Mouse (Mus musculus) NIH3T3 (cell line): ENCODE measurements at regions not wholly inside any gene's neighbourhood (a gene's known extent, or its start where the extent isn't known, plus 50 kb on each side); places are given as distances from the start of the nearest gene placed in this dataset.

ENCODE experiments used
- DNase-seq: peaks from one replicate; pipeline ENCODE4 v3.0.0-alpha.2; 2012; ENCODE audit warnings: low read depth

- peak; percentile 69 for DNase-seq
These were observed 277.3 kb upstream of the Nr2f2 start for GRCm38 (mm10) chr7:70643694-70644301.

GRCm38 (mm10) chr7:70643055-70643454 lies 276.5 kb upstream of the Nr2f2 start:
- no peak for DNase-seq

GRCm38 (mm10) chr7:70641217-70641616 lies 274.7 kb upstream of the Nr2f2 start:
- DNase-seq, result no peak

GRCm38 (mm10) chr7:70640574-70640973 lies 274.0 kb upstream of the Nr2f2 start:
- DNase-seq, result no peak

GRCm38 (mm10) chr7:70638161-70638560 lies 271.6 kb upstream of the Nr2f2 start:
- peak; percentile 68 for DNase-seq

GRCm38 (mm10) chr7:70634016-70634415 lies 267.5 kb upstream of the Nr2f2 start:
- DNase-seq, result peak; percentile 93

GRCm38 (mm10) chr7:70633577-70633976 lies 267.0 kb upstream of the Nr2f2 start:
- peak; percentile 91 for DNase-seq

GRCm38 (mm10) chr7:70625643-70626231 lies 259.2 kb upstream of the Nr2f2 start:
- no peak for DNase-seq

GRCm38 (mm10) chr7:70624727-70625642 lies 258.4 kb upstream of the Nr2f2 start:
- no peak for DNase-seq

- DNase-seq, result no peak
These were observed 257.6 kb upstream of the Nr2f2 start for GRCm38 (mm10) chr7:70624031-70624726.

- no peak for DNase-seq
These were observed 252.9 kb upstream of the Nr2f2 start for GRCm38 (mm10) chr7:70619400-70619799.

- no peak for DNase-seq
These were observed 251.7 kb upstream of the Nr2f2 start for GRCm38 (mm10) chr7:70618270-70618669.

GRCm38 (mm10) chr7:70606511-70606910 lies 240.0 kb upstream of the Nr2f2 start:
- DNase-seq, result no peak

- DNase-seq, result no peak
These were observed 238.1 kb upstream of the Nr2f2 start for GRCm38 (mm10) chr7:70604471-70605174.

GRCm38 (mm10) chr7:70593027-70593426 lies 226.5 kb upstream of the Nr2f2 start:
- no peak for DNase-seq

GRCm38 (mm10) chr7:70591361-70592256 lies 225.1 kb upstream of the Nr2f2 start:
- DNase-seq, result no peak

- DNase-seq, result no peak
These were observed 223.2 kb upstream of the Nr2f2 start for GRCm38 (mm10) chr7:70589713-70590112.

GRCm38 (mm10) chr7:70588061-70588460 lies 221.5 kb upstream of the Nr2f2 start:
- peak; percentile 45 for DNase-seq

GRCm38 (mm10) chr7:70584480-70584879 lies 217.9 kb upstream of the Nr2f2 start:
- peak; percentile 28 for DNase-seq

GRCm38 (mm10) chr7:70576112-70576910 lies 209.8 kb upstream of the Nr2f2 start:
- peak; percentile 41 for DNase-seq
